Mouse (Mus musculus): Measurements from ENCODE around the gene AA467197. TPM values are rescaled to one million over a fixed set of nuclear protein-coding genes. Genes with fewer than 3 reads are reported as not detected.
A peak's percentile ranks its signal among the peaks of the same experiment; 100 is the strongest.

Gene AA467197
- polyA plus RNA-seq, 1 experiment from 2014 or later = 1.1 TPM

GRCm38 (mm10) chr2:122672841-122673240 is 36.1 kb downstream of the AA467197 start:
- 81% methylated on average over 5 of the region's 5 CpGs for WGBS
- H3K4me2 ChIP-seq = no peak overlapping the region
- no peaks in the 10 kb centered on the region; the same call in 1 of the 2 replicates for H3K4me1 ChIP-seq
- no peak overlapping the region for H3K27ac ChIP-seq (replicated peaks)
- no peak overlapping the region for H3K9ac ChIP-seq (replicated peaks)
- H3K9me3 ChIP-seq (replicated peaks) = no peaks in the 10 kb centered on the region
- no peaks in the 10 kb centered on the region for H3K27me3 ChIP-seq (replicated peaks)
- no peak overlapping the region for H3K4me3 ChIP-seq (replicated peaks)
- ATAC-seq (ENCODE audit: low FRiP score) = no peak
- H3K36me3 ChIP-seq = no peaks in the 10 kb centered on the region

GRCm38 (mm10) chr2:122675126-122675525 is 38.3 kb downstream of the AA467197 start:
- Histone ChIP-seq H3K9ac (replicated peaks) (no peak overlapping the region), H3K4me1 (no peaks in the 10 kb centered on the region; the same call in 1 of the 2 replicates), H3K27me3 (replicated peaks) (no peaks in the 10 kb centered on the region), H3K27ac (replicated peaks) (no peak overlapping the region), H3K9me3 (replicated peaks) (no peaks in the 10 kb centered on the region), H3K4me2 (no peak overlapping the region), H3K4me3 (replicated peaks) (no peak overlapping the region), H3K36me3 (no peaks in the 10 kb centered on the region)
- WGBS = 100% methylated on average over 2 of the region's 2 CpGs
- ATAC-seq (ENCODE audit: low FRiP score) = no peak

GRCm38 (mm10) chr2:122681379-122682137 is 44.8 kb downstream of the AA467197 start:
- H3K27me3 ChIP-seq (replicated peaks) = no peaks in the 10 kb centered on the region
- peaks cover 19% of the 10 kb centered on the region for H3K36me3 ChIP-seq
- H3K27ac ChIP-seq (replicated peaks) = no peak overlapping the region
- H3K9ac ChIP-seq (replicated peaks) = no peak overlapping the region
- ATAC-seq (ENCODE audit: low FRiP score) = no peak
- H3K4me1 ChIP-seq = no peaks in the 10 kb centered on the region
- WGBS = 89% methylated on average over 5 of the region's 5 CpGs
- H3K4me3 ChIP-seq (replicated peaks) = no peak overlapping the region
- peaks cover 11% of the 10 kb centered on the region for H3K9me3 ChIP-seq (replicated peaks)
- no peak overlapping the region for H3K4me2 ChIP-seq

GRCm38 (mm10) chr2:122682520-122682919 is 45.7 kb downstream of the AA467197 start:
- no peak for ATAC-seq (ENCODE audit: low FRiP score)
- 55% methylated on average over 2 of the region's 2 CpGs for WGBS
- H3K9ac ChIP-seq (replicated peaks) = no peak overlapping the region
- peaks cover 21% of the 10 kb centered on the region for H3K36me3 ChIP-seq
- H3K4me3 ChIP-seq (replicated peaks) = no peak overlapping the region
- no peaks in the 10 kb centered on the region for H3K27me3 ChIP-seq (replicated peaks)
- peaks cover 11% of the 10 kb centered on the region for H3K9me3 ChIP-seq (replicated peaks)
- no peak overlapping the region for H3K27ac ChIP-seq (replicated peaks)
- H3K4me2 ChIP-seq = no peak overlapping the region
- no peaks in the 10 kb centered on the region for H3K4me1 ChIP-seq

GRCm38 (mm10) chr2:122683641-122684040 is 46.9 kb downstream of the AA467197 start:
- WGBS = 50% methylated on average over 1 of the region's 1 CpGs
- no peak for ATAC-seq (ENCODE audit: low FRiP score)
- H3K4me3 ChIP-seq (replicated peaks) = no peak overlapping the region
- H3K4me2 ChIP-seq = no peak overlapping the region
- H3K27ac ChIP-seq (replicated peaks) = no peak overlapping the region
- H3K9ac ChIP-seq (replicated peaks) = no peak overlapping the region
- H3K9me3 ChIP-seq (replicated peaks) = peaks cover 11% of the 10 kb centered on the region
- H3K4me1 ChIP-seq = no peaks in the 10 kb centered on the region
- H3K36me3 ChIP-seq = peaks cover 25% of the 10 kb centered on the region
- H3K27me3 ChIP-seq (replicated peaks) = no peaks in the 10 kb centered on the region

GRCm38 (mm10) chr2:122686665-122687064 is 49.9 kb downstream of the AA467197 start:
- H3K27me3 ChIP-seq (replicated peaks) = no peaks in the 10 kb centered on the region
- H3K9me3 ChIP-seq (replicated peaks) = peaks cover 6% of the 10 kb centered on the region
- ATAC-seq (ENCODE audit: low FRiP score) = no peak
- H3K4me1 ChIP-seq = no peaks in the 10 kb centered on the region
- H3K9ac ChIP-seq (replicated peaks) = no peak overlapping the region
- 81% methylated on average over 6 of the region's 6 CpGs for WGBS
- H3K36me3 ChIP-seq = peaks cover 25% of the 10 kb centered on the region
- H3K27ac ChIP-seq (replicated peaks) = no peak overlapping the region
- H3K4me2 ChIP-seq = no peak overlapping the region
- no peak overlapping the region for H3K4me3 ChIP-seq (replicated peaks)

MicroRNAs encoded within 50 kb of the gene (microRNA counts, 519-probe panel; counts per million panel counts)
- microRNA mmu-miR-147 = not detected

Small RNAs within 50 kb of the gene (microRNA-seq; reads per million reads assigned to microRNA genes)
- 2.9 reads per million, percentile 10 among the genes with 10 or more reads in this experiment for gene Mir147

Other genes starting within 250 kb of the AA467197 start
- gene Slc28a2, start 210.5 kb upstream of the AA467197 start, polyA plus RNA-seq (2015; fragmentation: Nextera tagmentation; extraction: Ambion mirVana) = 3.1 TPM in 1 of 2 replicates, not detected in the other
- gene Gm14085, start 152.0 kb upstream of the AA467197 start, polyA plus RNA-seq (2015; fragmentation: Nextera tagmentation; extraction: Ambion mirVana) = not detected in 2 replicates
- 41.3 and 45.0 TPM in 2 replicates for gene Gatm, start 25.7 kb upstream of the AA467197 start, polyA plus RNA-seq (2015; fragmentation: Nextera tagmentation; extraction: Ambion mirVana)
- 6.5 and 6.7 TPM in 2 replicates for gene Slc30a4, start 65.7 kb downstream of the AA467197 start, polyA plus RNA-seq (2015; fragmentation: Nextera tagmentation; extraction: Ambion mirVana)
- gene Bloc1s6, start 101.5 kb downstream of the AA467197 start, polyA plus RNA-seq (2015; fragmentation: Nextera tagmentation; extraction: Ambion mirVana) = 80.0 and 87.8 TPM in 2 replicates
- gene Sqor, start 128.3 kb downstream of the AA467197 start, polyA plus RNA-seq (2015; fragmentation: Nextera tagmentation; extraction: Ambion mirVana) = 3.2 and 6.3 TPM in 2 replicates

Measured in neural tube, embryonic 15.5 days (tissue).